Mouse (Mus musculus) embryonic facial prominence, embryonic 14.5 days (tissue): ENCODE measurements at regions not wholly inside any gene's neighbourhood (a gene's known extent, or its start where the extent isn't known, plus 50 kb on each side); places are given as distances from the start of the nearest gene placed in this dataset.

Source experiments
- ATAC-seq: fragments of 200-750 bp; cut with Nextera tagmentation; 2 replicates; pipeline ENCODE4 v1.8.0; 2017; ENCODE audit warnings: low read depth, moderate number of reproducible peaks, moderate TSS enrichment
- DNase-seq: peaks from one replicate; pipeline ENCODE4 v3.0.0-alpha.2; 2015; ENCODE audit warnings: low spot score
- H3K27ac ChIP-seq: fragments of 300-500 bp; sonication (generic); replicated peaks from 2 replicates; pipeline ENCODE4 v1.5.1; 2014; ENCODE audit warnings: low read depth, mild to moderate bottlenecking, low read length, moderate library complexity
- H3K27me3 ChIP-seq: fragments of 300-500 bp; sonication (generic); replicated peaks from 2 replicates; pipeline ENCODE4 v1.6.1; 2014; ENCODE audit warnings: low read length; ENCODE audit not compliant: control insufficient read depth, insufficient read depth
- H3K36me3 ChIP-seq: fragments of 300-500 bp; sonication (generic); 2 replicates; pipeline ENCODE4 v1.6.1; 2014; ENCODE audit warnings: low read length, mixed read lengths; ENCODE audit not compliant: control insufficient read depth, insufficient read depth
- H3K4me1 ChIP-seq: fragments of 300-500 bp; sonication (generic); 2 replicates; pipeline ENCODE4 v1.6.1; 2014; ENCODE audit warnings: antibody characterized with exemption, low read length; ENCODE audit not compliant: control insufficient read depth, insufficient read depth
- H3K4me2 ChIP-seq: fragments of 300-500 bp; sonication (generic); 2 replicates; pipeline ENCODE4 v1.6.1; 2014; ENCODE audit warnings: low read depth, mild to moderate bottlenecking, low read length, moderate library complexity, mixed read lengths
- H3K4me3 ChIP-seq: fragments of 300-500 bp; sonication (generic); 2 replicates; pipeline ENCODE4 v1.5.1; 2014; ENCODE audit warnings: low read depth, mild to moderate bottlenecking, low read length
- H3K9ac ChIP-seq: fragments of 300-500 bp; sonication (generic); 2 replicates; pipeline ENCODE4 v1.6.1; 2014; ENCODE audit warnings: low read depth, mild to moderate bottlenecking, low read length, moderate library complexity, mixed read lengths
- H3K9me3 ChIP-seq: fragments of 300-500 bp; sonication (generic); 2 replicates; pipeline ENCODE4 v1.6.1; 2016; ENCODE audit warnings: low read length; ENCODE audit not compliant: control insufficient read depth
- WGBS: fragments of 180-500 bp; shearing (Covaris S2); extraction: QIAGEN DNeasy Blood & Tissue Kit; methylation state at CpG from one replicate; pipeline ENCODE4 v1.1.7; 2014; 5-methylcytosine and 5-hydroxymethylcytosine counted together

- no peak overlapping the region for H3K4me2 ChIP-seq
- WGBS: 83% methylated on average over 3 of the region's 3 CpGs
- no peaks in the 10 kb centered on the region for H3K4me1 ChIP-seq
- H3K4me3 ChIP-seq: no peak overlapping the region
- ATAC-seq (no peak), DNase-seq (no peak)
- H3K27ac ChIP-seq: no peak overlapping the region
- no peak overlapping the region for H3K9ac ChIP-seq
- H3K27me3 ChIP-seq: no peaks in the 10 kb centered on the region
- no peaks in the 10 kb centered on the region for H3K36me3 ChIP-seq
- H3K9me3 ChIP-seq: no peaks in the 10 kb centered on the region
Observed at GRCm38 (mm10) chr15:64564703-64565102, 252.8 kb upstream of the Gm21798 start.

GRCm38 (mm10) chr15:64576891-64577535 lies 240.5 kb upstream of the Gm21798 start:
- WGBS: 91% methylated on average over 1 of the region's 1 CpGs
- no peaks in the 10 kb centered on the region for H3K36me3 ChIP-seq
- no peak for ATAC-seq

DNA sequence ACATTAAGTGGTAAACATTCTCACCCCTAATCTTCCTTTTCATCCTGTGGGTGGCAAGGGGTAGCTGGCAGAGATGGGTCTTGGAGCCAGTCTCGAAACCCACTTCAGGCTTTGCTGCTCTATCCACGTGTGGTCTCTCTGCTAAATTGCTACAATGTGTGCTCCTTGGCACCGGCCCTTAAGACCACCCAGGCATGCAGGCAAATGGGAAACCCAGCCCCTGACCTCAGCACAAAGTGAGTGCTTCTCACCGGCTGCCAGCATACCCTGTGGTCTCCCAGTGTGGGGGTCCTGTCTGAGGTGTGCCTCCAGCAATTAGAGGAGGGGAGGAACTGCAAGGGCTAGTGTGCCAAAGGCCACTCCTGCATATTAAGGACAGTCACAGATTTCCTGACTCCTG lies 238.5 kb upstream of the Gm21798 start:
- H3K4me3 ChIP-seq: no peak overlapping the region
- WGBS: 22% methylated on average over 4 of the region's 4 CpGs
- no peaks in the 10 kb centered on the region for H3K27me3 ChIP-seq
- H3K4me2 ChIP-seq: no peak overlapping the region
- peaks cover 16% of the 10 kb centered on the region; the same call in 1 of the 2 replicates for H3K4me1 ChIP-seq
- DNase-seq (peak; percentile 70), ATAC-seq (peak; percentile 53; the same call in 1 of the 2 replicates)
- H3K36me3 ChIP-seq: no peaks in the 10 kb centered on the region
- H3K9me3 ChIP-seq: no peaks in the 10 kb centered on the region
- no peak overlapping the region for H3K9ac ChIP-seq
- H3K27ac ChIP-seq: 0 out of 2 replicates have a peak overlapping the region, but pooled peaks have one; percentile 1

More at GRCm38 (mm10) chr15:64576891-64577535, 240.5 kb upstream of the Gm21798 start:
- H3K9me3 ChIP-seq: no peaks in the 10 kb centered on the region
- H3K9ac ChIP-seq: no peak overlapping the region
- H3K27me3 ChIP-seq: no peaks in the 10 kb centered on the region
- no peak for DNase-seq
- no peak overlapping the region for H3K27ac ChIP-seq
- no peak overlapping the region for H3K4me3 ChIP-seq
- H3K4me2 ChIP-seq: no peak overlapping the region
- H3K4me1 ChIP-seq: peaks cover 16% of the 10 kb centered on the region; the same call in 1 of the 2 replicates

DNA sequence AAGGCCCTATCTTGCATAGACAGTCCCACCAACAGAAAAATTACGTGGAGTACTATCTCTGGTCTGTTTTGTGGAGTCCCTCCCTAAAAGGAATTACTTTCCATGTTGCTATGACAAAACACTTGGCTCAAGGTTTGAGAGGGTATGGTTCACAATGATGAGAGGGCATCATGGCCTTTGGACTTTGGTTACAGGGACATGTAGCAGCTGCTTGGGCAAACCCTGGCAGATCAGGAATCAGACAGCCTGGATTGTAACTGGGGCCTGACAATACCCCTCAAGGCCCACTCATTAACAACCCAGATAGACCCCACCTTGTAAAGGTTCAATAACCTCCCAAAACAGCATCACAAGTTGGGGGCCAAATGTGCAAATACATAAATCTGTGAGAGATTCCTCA lies 237.0 kb upstream of the Gm21798 start:
- H3K36me3 ChIP-seq: no peaks in the 10 kb centered on the region
- H3K9ac ChIP-seq: no peak overlapping the region
- ATAC-seq (no peak), DNase-seq (no peak)
- WGBS: 86% methylated on average over 1 of the region's 1 CpGs
- no peak overlapping the region for H3K4me3 ChIP-seq
- no peak overlapping the region for H3K4me2 ChIP-seq
- no peaks in the 10 kb centered on the region for H3K27me3 ChIP-seq
- H3K4me1 ChIP-seq: peaks cover 16% of the 10 kb centered on the region; the same call in 1 of the 2 replicates
- H3K27ac ChIP-seq: no peak overlapping the region
- no peaks in the 10 kb centered on the region for H3K9me3 ChIP-seq

DNA sequence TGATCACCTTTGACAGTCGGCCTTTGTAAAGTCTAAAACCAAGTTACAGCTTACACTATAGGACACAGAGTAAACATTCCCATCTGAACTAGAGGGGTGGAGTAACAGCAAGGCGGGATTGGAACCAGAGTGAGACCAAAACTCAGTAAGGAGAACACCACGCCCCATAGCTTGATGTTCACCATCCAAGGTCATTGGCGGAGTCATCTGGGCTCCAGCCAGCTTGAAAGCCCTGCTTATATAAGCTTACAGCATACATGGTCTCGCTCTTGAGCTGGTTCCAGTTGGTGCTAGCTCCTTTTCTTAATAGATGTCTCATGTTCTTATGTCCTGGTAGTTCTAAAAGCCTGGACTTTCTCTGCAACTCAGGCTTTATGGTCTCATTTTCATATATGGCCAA lies 236.4 kb upstream of the Gm21798 start:
- ATAC-seq (no peak), DNase-seq (no peak)
- Histone ChIP-seq H3K9me3 (no peaks in the 10 kb centered on the region), H3K9ac (no peak overlapping the region), H3K27ac (no peak overlapping the region), H3K27me3 (no peaks in the 10 kb centered on the region), H3K4me1 (peaks cover 16% of the 10 kb centered on the region; the same call in 1 of the 2 replicates), H3K4me3 (no peak overlapping the region), H3K36me3 (no peaks in the 10 kb centered on the region), H3K4me2 (no peak overlapping the region)
- WGBS: 86% methylated on average over 5 of the region's 5 CpGs

GRCm38 (mm10) chr15:64584129-64584528 lies 233.4 kb upstream of the Gm21798 start:
- no peak overlapping the region for H3K27ac ChIP-seq
- H3K9ac ChIP-seq: no peak overlapping the region
- H3K4me2 ChIP-seq: no peak overlapping the region
- H3K9me3 ChIP-seq: no peaks in the 10 kb centered on the region
- H3K4me1 ChIP-seq: 0 out of 2 replicates have a peak, but pooled peaks cover 6% of the 10 kb centered on the region
- ATAC-seq: no peak
- H3K4me3 ChIP-seq: no peak overlapping the region
- no peak for DNase-seq
- H3K36me3 ChIP-seq: no peaks in the 10 kb centered on the region
- no peaks in the 10 kb centered on the region for H3K27me3 ChIP-seq
- 83% methylated on average over 6 of the region's 6 CpGs for WGBS

DNA sequence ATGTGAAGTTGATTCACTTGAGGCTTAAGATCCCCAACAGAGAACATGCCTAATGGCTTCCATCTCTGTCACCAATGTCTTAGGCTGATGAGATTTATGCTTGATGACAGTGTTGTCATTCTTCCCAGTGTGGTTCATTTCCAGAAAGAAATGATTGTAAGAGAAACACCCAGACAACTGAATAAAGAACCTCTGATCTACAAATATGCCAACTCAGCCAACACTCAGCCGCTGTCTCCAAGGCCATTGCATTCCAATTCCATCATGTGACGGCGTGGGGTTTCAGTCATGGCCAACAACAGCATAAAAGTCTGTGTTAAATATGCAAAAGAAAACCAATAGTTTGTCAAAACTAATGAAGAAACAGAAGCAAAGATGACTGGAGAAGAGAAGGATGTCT lies 230.7 kb upstream of the Gm21798 start:
- Histone ChIP-seq H3K9ac (no peak overlapping the region), H3K4me1 (no peaks in the 10 kb centered on the region), H3K4me2 (no peak overlapping the region), H3K27ac (no peak overlapping the region), H3K4me3 (no peak overlapping the region), H3K9me3 (no peaks in the 10 kb centered on the region), H3K27me3 (no peaks in the 10 kb centered on the region), H3K36me3 (no peaks in the 10 kb centered on the region)
- DNase-seq: no peak
- no peak for ATAC-seq
- WGBS: 86% methylated on average over 3 of the region's 3 CpGs

DNA sequence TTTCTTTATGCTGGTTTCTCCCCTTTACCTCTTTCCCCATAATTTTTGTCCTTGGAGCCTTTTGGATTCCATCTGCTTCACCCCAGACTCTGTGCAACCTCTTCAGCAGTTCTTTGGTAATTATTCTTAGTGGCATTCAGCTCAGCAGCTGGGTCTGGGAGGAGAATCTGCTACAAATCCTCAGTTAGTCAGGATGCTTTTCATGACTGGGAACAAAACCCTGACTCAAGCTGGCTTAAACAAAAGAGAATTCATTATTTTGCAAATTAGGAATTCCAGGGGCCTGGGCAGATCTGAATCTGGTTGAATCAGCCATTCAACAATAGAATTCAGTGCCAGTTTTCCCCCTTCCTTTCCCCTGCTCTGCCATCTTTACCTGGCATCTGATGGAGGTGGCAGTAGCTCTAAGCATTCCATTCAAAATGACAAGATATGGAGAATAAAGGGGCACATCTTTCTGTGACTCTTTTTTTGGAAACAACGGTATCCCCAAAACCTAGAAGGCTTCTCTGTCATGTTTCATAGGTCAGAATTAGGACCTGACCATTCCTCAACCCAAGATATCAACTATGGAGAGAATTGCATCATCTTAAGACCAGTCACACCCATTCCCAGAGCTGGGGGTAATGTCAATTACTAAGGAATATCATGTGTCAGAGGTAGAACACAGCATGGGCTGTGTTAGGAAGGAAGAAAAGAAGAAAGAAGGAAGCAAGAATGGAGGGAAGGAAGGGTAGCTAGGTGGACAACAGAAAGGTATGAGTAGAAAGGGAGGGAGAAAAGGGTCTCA lies 227.2 kb upstream of the Gm21798 start:
- 86% methylated on average over 1 of the region's 1 CpGs for WGBS
- no peak overlapping the region for H3K4me3 ChIP-seq
- DNase-seq (no peak), ATAC-seq (no peak)
- H3K9ac ChIP-seq: no peak overlapping the region
- no peaks in the 10 kb centered on the region for H3K36me3 ChIP-seq
- H3K27me3 ChIP-seq: no peaks in the 10 kb centered on the region
- no peaks in the 10 kb centered on the region for H3K4me1 ChIP-seq
- no peaks in the 10 kb centered on the region for H3K9me3 ChIP-seq
- H3K27ac ChIP-seq: no peak overlapping the region
- H3K4me2 ChIP-seq: no peak overlapping the region
